Mouse (Mus musculus) urinary bladder, postnatal 36 days (tissue): ENCODE measurements around the gene Kcnmb4.

Source experiments
- DNase-seq, 2 experiments: peaks; one replicate each; pipeline ENCODE4 v3.0.0; 2022; ENCODE audit warnings: low spot score in 2 of 2, mixed read lengths in 1 of 2

The Kcnmb4 gene

GRCm38 (mm10) chr10:116473759-116474549 is at the start of gene Kcnmb4:
TSS of gene Kcnmb4 (minus strand) at chr10:116473878.
- DNase-seq = no peak

GRCm38 (mm10) chr10:116519588-116519987 is 45.9 kb upstream of the Kcnmb4 start:
- no peak for DNase-seq

- DNase-seq = no peak
These were observed 41.9 kb upstream of the Kcnmb4 start for GRCm38 (mm10) chr10:116515590-116515989.

- no peak for DNase-seq
These were observed 41.5 kb upstream of the Kcnmb4 start for GRCm38 (mm10) chr10:116515158-116515557.

GRCm38 (mm10) chr10:116513254-116513635 is 39.6 kb upstream of the Kcnmb4 start:
- DNase-seq = no peak

- no peak for DNase-seq
These were observed 39.0 kb upstream of the Kcnmb4 start for GRCm38 (mm10) chr10:116512521-116513253.

- DNase-seq = no peak
These were observed 31.8 kb upstream of the Kcnmb4 start for GRCm38 (mm10) chr10:116505303-116506014.

- no peak for DNase-seq
These were observed 19.1 kb upstream of the Kcnmb4 start for GRCm38 (mm10) chr10:116492768-116493167.

GRCm38 (mm10) chr10:116486895-116487747 is 13.4 kb upstream of the Kcnmb4 start:
- no peak for DNase-seq

GRCm38 (mm10) chr10:116481917-116482316 is 8.2 kb upstream of the Kcnmb4 start:
- no peak for DNase-seq

- DNase-seq = no peak
These were observed 7.3 kb upstream of the Kcnmb4 start for GRCm38 (mm10) chr10:116480988-116481387.

GRCm38 (mm10) chr10:116476559-116476958 is 2.9 kb upstream of the Kcnmb4 start:
- no peak for DNase-seq

GRCm38 (mm10) chr10:116475725-116476124 is 2.0 kb upstream of the Kcnmb4 start:
- no peak for DNase-seq

- DNase-seq = no peak
These were observed 463 bp downstream of the Kcnmb4 start for GRCm38 (mm10) chr10:116473071-116473758.

- DNase-seq = no peak
These were observed 1.1 kb downstream of the Kcnmb4 start for GRCm38 (mm10) chr10:116472579-116472978.

GRCm38 (mm10) chr10:116470306-116470925 is 3.3 kb downstream of the Kcnmb4 start:
- DNase-seq = no peak

GRCm38 (mm10) chr10:116468094-116468493 is 5.6 kb downstream of the Kcnmb4 start:
- no peak for DNase-seq

- DNase-seq = no peak
These were observed 9.8 kb downstream of the Kcnmb4 start for GRCm38 (mm10) chr10:116463753-116464345.

- DNase-seq = no peak
These were observed 12.2 kb downstream of the Kcnmb4 start for GRCm38 (mm10) chr10:116461443-116461842.

GRCm38 (mm10) chr10:116458786-116459185 is 14.9 kb downstream of the Kcnmb4 start:
- DNase-seq = no peak
